29 mouse cellular contexts compared by ENCODE assay signal in genomic region chr7:50410421-50410820, GRCm38 (mm10).
DNase-seq lines count a peak whose midpoint lies in the region; ATAC-seq and TF ChIP-seq lines count a peak whose summit lies in the region.
"Had no signal": no experiment of that assay in that cellular context is flagged by ENCODE, and none has a peak within 500 bp of the region (broad histone marks: within the 10 kb centered on the region; RNA-seq: fewer than 3 reads in every experiment).

No protein-coding gene starts in this region.

- H3K27ac ChIP-seq in forebrain, embryonic 13.5 days = no peak overlapping the region
- no peak overlapping the region for H3K27ac ChIP-seq in forebrain, embryonic 12.5 days
- no peak overlapping the region for H3K27ac ChIP-seq in lung, embryonic 14.5 days (ENCODE audit: low read depth)
- peak overlapping the region; percentile 13; the same call in 1 of the 2 replicates for H3K27ac ChIP-seq in midbrain, embryonic 16.5 days (ENCODE audit: low read length)
- no peak overlapping the region for H3K27ac ChIP-seq in midbrain, embryonic 13.5 days
- H3K27ac ChIP-seq: embryonic facial prominence, embryonic 13.5 days; forebrain, embryonic 10.5 days; heart, embryonic 15.5 days; hindbrain, embryonic 10.5 days; hindbrain, embryonic 13.5 days had no signal

- TF ChIP-seq CTCF in lung, embryonic 14.5 days (IDR thresholded peaks at IDR 0.05; ENCODE audit: low read depth) = no peak

- H3K27me3 ChIP-seq in forebrain, embryonic 13.5 days = no peaks in the 10 kb centered on the region
- H3K27me3 ChIP-seq in forebrain, embryonic 12.5 days = no peaks in the 10 kb centered on the region
- no peaks in the 10 kb centered on the region for H3K27me3 ChIP-seq in lung, embryonic 14.5 days (ENCODE audit: insufficient read depth, low read length)
- no peaks in the 10 kb centered on the region for H3K27me3 ChIP-seq in midbrain, embryonic 16.5 days (ENCODE audit: control insufficient read depth, insufficient read depth, low read depth, low read length)
- no peaks in the 10 kb centered on the region for H3K27me3 ChIP-seq in midbrain, embryonic 13.5 days
- H3K27me3 ChIP-seq: CH12.LX; embryonic facial prominence, embryonic 13.5 days; heart, embryonic 12.5 days; heart, embryonic 15.5 days; hindbrain, embryonic 13.5 days; Patski had no signal

- H3K4me3 ChIP-seq in forebrain, embryonic 13.5 days = no peak overlapping the region
- H3K4me3 ChIP-seq in forebrain, embryonic 12.5 days (replicated peaks) = no peak overlapping the region
- H3K4me3 ChIP-seq in lung, embryonic 14.5 days (ENCODE audit: low read depth, low read length) = no peak overlapping the region
- no peak overlapping the region for H3K4me3 ChIP-seq in midbrain, embryonic 16.5 days (ENCODE audit: low read depth, low read length)
- H3K4me3 ChIP-seq in midbrain, embryonic 13.5 days (replicated peaks) = no peak overlapping the region
- H3K4me3 ChIP-seq: embryonic facial prominence, embryonic 13.5 days; forebrain, embryonic 10.5 days; heart, embryonic 12.5 days; heart, embryonic 15.5 days; hindbrain, embryonic 10.5 days; hindbrain, embryonic 13.5 days had no signal

- H3K36me3 ChIP-seq in forebrain, embryonic 13.5 days (ENCODE audit: poor library complexity, severe bottlenecking) = no peaks in the 10 kb centered on the region
- H3K36me3 ChIP-seq in forebrain, embryonic 12.5 days (replicated peaks) = no peaks in the 10 kb centered on the region
- no peaks in the 10 kb centered on the region for H3K36me3 ChIP-seq in lung, embryonic 14.5 days (ENCODE audit: insufficient read depth)
- H3K36me3 ChIP-seq in midbrain, embryonic 16.5 days (ENCODE audit: control insufficient read depth, insufficient read depth, low read length) = no peaks in the 10 kb centered on the region
- H3K36me3 ChIP-seq in midbrain, embryonic 13.5 days = no peaks in the 10 kb centered on the region
- H3K36me3 ChIP-seq: embryonic facial prominence, embryonic 13.5 days; forebrain, embryonic 10.5 days; G1E; heart, embryonic 12.5 days; heart, embryonic 15.5 days; hindbrain, embryonic 10.5 days; hindbrain, embryonic 13.5 days had no signal

- 0 out of 2 replicates have a peak, but pooled peaks cover 4% of the 10 kb centered on the region for H3K4me1 ChIP-seq in forebrain, embryonic 13.5 days
- no peaks in the 10 kb centered on the region for H3K4me1 ChIP-seq in forebrain, embryonic 12.5 days
- no peaks in the 10 kb centered on the region for H3K4me1 ChIP-seq in lung, embryonic 14.5 days (ENCODE audit: insufficient read depth)
- peaks cover 4% of the 10 kb centered on the region for H3K4me1 ChIP-seq in midbrain, embryonic 16.5 days (ENCODE audit: control insufficient read depth, insufficient read depth, low read length)
- no peaks in the 10 kb centered on the region; the same call in 1 of the 2 replicates for H3K4me1 ChIP-seq in midbrain, embryonic 13.5 days (replicated peaks)
- H3K4me1 ChIP-seq: embryonic facial prominence, embryonic 13.5 days; forebrain, embryonic 10.5 days; heart, embryonic 12.5 days; heart, embryonic 15.5 days; hindbrain, embryonic 10.5 days had no signal

- peak; percentile 19 for DNase-seq in lung, embryonic 14.5 days
- no peak for DNase-seq in lung, postnatal 10 days
- DNase-seq in urinary bladder, postnatal 25 days (ENCODE audit: low spot score) = no peak
- DNase-seq: adrenal gland, postnatal 10 days; adrenal gland, postnatal 36 days; B cell, adult 2 months; cerebellum, adult 11 months; cerebellum, adult 2 months; cerebellum, adult 9-11 months; cerebellum, postnatal 25 days; gastrocnemius, postnatal 25 days; heart, adult 18-20 months; heart, postnatal 10 days; heart, postnatal 36 days had no signal

- no peaks in the 10 kb centered on the region for H3K9me3 ChIP-seq in forebrain, embryonic 13.5 days (replicated peaks)
- H3K9me3 ChIP-seq in forebrain, embryonic 12.5 days = no peaks in the 10 kb centered on the region
- H3K9me3 ChIP-seq in lung, embryonic 14.5 days (ENCODE audit: low read depth, low read length) = no peaks in the 10 kb centered on the region
- H3K9me3 ChIP-seq in midbrain, embryonic 16.5 days (replicated peaks; ENCODE audit: control insufficient read depth, low read length, poor library complexity, severe bottlenecking) = no peaks in the 10 kb centered on the region
- H3K9me3 ChIP-seq in midbrain, embryonic 13.5 days = no peaks in the 10 kb centered on the region
- H3K9me3 ChIP-seq: embryonic facial prominence, embryonic 13.5 days; forebrain, embryonic 10.5 days; heart, embryonic 12.5 days; heart, embryonic 15.5 days; hindbrain, embryonic 10.5 days; hindbrain, embryonic 13.5 days had no signal

- no peak overlapping the region for H3K4me2 ChIP-seq in forebrain, embryonic 13.5 days
- H3K4me2 ChIP-seq in forebrain, embryonic 12.5 days = no peak overlapping the region
- no peak overlapping the region for H3K4me2 ChIP-seq in lung, embryonic 14.5 days
- H3K4me2 ChIP-seq in midbrain, embryonic 16.5 days (ENCODE audit: low read length) = no peak overlapping the region
- H3K4me2 ChIP-seq in midbrain, embryonic 13.5 days (replicated peaks) = no peak overlapping the region
- H3K4me2 ChIP-seq: embryonic facial prominence, embryonic 13.5 days; heart, embryonic 12.5 days; heart, embryonic 15.5 days; hindbrain, embryonic 13.5 days had no signal

- no peak overlapping the region for H3K9ac ChIP-seq in forebrain, embryonic 13.5 days
- H3K9ac ChIP-seq in forebrain, embryonic 12.5 days = no peak overlapping the region
- no peak overlapping the region for H3K9ac ChIP-seq in lung, embryonic 14.5 days
- no peak overlapping the region for H3K9ac ChIP-seq in midbrain, embryonic 16.5 days (ENCODE audit: low read depth, low read length)
- H3K9ac ChIP-seq in midbrain, embryonic 13.5 days (replicated peaks) = no peak overlapping the region
- H3K9ac ChIP-seq: embryonic facial prominence, embryonic 13.5 days; heart, embryonic 12.5 days; heart, embryonic 15.5 days; hindbrain, embryonic 13.5 days had no signal

- 85% methylated on average over 2 of the region's 2 CpGs for WGBS in forebrain, embryonic 13.5 days
- WGBS in forebrain, embryonic 12.5 days = 88% methylated on average over 2 of the region's 2 CpGs
- WGBS in lung, embryonic 14.5 days = 30% methylated on average over 2 of the region's 2 CpGs
- 55% methylated on average over 2 of the region's 2 CpGs for WGBS in midbrain, embryonic 16.5 days
- 74% methylated on average over 2 of the region's 2 CpGs for WGBS in midbrain, embryonic 13.5 days

- ATAC-seq in forebrain, embryonic 13.5 days = 0 out of 2 replicates have a peak, but pooled peaks have one; percentile 43
- no peak for ATAC-seq in forebrain, embryonic 12.5 days (ENCODE audit: low FRiP score)
- no peak for ATAC-seq in lung, embryonic 14.5 days (ENCODE audit: insufficient read depth)
- peak; percentile 56 for ATAC-seq in midbrain, embryonic 16.5 days
- no peak for ATAC-seq in midbrain, embryonic 13.5 days
- ATAC-seq: forebrain, embryonic 16.5 days; hindbrain, embryonic 16.5 days; Patski had no signal

Comparison
In these comparisons a context has a peak if more than half of its experiments do, and no peak if none do; other contexts are left out.
1. ATAC-seq: peak in forebrain, embryonic 13.5 days (single experiment) and midbrain, embryonic 16.5 days (single experiment); none in forebrain, embryonic 12.5 days (single experiment), lung, embryonic 14.5 days (single experiment) and midbrain, embryonic 13.5 days (single experiment).